Mouse (Mus musculus): ENCODE measurements around the gene Tmem50a. TPM values are rescaled to one million over a fixed set of nuclear protein-coding genes. Genes with fewer than 3 reads are reported as not detected.

The Tmem50a gene
- total RNA-seq (2023) = 100 to 1,000 TPM; 156 to 164 TPM

DNA sequence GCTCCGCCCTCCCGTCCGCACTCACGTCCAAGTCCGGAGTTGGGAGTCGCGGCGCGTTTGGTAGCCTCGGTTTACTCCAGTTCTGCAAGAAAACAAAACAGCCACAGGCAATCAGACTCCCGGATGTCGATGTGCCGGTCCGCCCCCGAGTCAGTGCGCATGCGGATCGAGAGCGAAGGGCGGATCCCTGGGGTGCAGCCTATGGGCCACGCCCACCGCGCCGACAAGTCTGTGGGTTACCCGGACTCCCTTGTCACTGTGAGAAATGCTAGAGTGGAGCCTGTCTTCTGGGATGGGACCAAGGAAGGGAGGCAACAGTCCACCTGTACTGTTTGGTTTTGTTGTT lies at the start of gene Tmem50a:
Gene Tmem50a, minus strand, starts transcription at position 161 of the 346 bp plus-strand sequence.

DNA sequence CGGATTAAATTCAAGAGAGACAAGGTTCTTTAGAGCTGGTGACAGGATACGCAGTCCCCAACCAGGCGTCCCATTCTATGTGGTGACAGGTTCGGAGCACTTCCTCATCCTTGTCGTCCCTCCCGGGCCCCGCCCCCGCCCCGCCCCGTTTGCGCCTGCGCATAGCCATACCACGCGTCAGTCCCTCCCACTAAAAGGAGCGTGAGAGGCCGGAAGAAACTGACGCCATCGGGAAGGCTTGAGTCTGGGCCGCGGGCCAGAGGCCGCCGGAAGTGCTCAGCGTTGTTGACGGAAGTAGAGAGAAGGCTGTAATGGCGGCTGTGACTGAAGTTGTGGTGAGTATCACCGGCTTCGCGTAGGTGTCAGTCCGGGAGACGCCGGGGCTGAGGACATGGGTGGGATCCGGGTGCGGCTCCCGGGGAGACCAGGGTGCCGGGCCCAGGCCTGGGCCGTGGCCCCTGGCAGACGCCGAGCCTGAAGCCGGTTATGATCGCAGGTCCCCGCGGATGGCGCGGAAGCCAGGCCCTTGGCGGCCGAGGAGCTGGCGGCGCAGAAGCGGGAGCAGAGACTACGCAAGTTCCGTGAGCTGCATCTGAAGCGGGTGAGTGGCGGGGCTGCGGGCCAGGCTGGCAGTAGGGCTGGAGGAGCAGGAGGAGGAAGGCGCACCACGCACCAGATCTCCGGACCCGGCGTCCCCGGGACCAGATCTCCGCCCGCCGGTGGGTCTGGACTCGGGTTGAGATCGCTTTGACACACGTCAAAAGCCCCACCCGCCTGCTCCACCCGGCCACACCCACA lies 16.1 kb upstream of the Tmem50a start, which contains the start of gene Syf2:
Gene Syf2, plus strand, starts transcription at position 215 of the 798 bp plus-strand sequence.

DNA sequence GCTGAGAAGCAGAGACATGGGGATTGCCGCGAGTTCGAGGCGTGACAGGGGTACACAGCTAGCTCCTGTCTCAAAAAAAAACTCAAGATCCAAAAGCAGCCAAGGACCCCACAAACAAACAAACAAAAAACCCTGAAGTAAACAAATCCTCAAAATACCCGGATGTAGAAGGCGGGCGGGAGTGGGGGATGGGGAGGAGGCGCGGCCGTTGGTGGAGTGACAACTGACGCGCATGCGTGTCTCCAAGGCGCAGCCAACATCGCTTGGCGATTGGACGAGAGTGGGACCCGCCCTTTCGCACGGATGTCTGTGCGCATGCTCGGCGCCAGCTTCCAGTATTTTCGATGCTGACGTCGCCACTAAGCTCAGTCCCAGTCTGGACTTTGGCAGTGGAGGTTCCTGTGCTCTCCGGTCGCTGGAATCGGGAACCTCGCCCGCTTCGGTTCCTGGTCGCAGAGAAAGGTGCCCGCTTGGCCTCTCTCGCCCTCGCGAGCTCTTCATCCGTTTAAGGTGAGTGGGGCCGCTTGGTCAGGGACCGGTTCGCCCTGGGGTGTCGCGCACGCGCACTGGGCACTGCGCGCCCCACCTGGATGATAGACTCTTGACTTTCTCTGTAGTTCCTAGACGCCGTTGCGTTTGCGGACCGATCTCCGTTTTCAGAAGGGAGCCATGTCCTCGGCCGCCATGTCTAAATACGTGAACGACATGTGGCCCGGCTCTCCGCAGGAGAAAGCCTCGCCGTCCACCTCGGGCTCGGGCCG lies 8.6 kb upstream of the Tmem50a start, which contains the start of gene Rsrp1:
Gene Rsrp1, plus strand, starts transcription at position 335 of the 761 bp plus-strand sequence.

DNA sequence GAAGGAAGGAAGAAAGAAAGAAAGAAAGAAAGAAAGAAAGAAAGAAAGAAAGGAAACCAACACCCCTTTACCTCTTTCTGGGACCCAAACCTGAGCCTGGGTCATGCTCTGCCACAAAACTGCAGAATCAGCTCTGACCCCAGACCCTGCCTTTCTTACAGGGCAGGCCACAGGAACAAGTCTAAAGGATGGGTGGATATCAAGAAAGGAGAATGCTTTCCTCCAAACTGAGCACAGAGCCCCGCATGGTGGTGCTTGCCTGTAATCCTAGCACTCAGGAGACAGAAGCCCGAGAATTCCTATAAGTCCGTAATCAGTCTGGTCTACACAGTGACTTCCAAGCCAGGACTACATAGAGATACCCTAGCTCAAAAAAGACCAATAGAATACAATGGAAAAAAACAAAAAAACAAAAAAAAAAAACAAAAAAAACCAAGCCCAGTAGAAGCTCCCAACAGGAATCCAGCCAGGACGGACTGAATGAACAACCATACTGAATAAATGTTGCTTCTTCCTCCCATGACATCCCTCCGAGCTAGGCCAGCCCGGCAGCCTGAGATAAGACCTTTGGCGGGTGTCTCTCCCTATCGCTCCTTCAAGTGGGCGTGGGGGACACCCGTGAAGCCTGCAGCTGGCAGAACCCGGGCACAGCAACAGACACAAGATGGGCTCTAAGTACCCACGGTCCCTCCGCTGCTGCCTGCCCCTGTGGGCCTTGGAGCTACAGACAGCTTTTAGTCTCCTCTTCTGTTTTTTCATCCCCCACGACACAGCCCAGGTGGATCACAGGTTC lies 50.7 kb downstream of the Tmem50a start, which contains the start of gene Rhd:
Gene Rhd, plus strand, starts transcription at position 600 of the 793 bp plus-strand sequence.

DNA sequence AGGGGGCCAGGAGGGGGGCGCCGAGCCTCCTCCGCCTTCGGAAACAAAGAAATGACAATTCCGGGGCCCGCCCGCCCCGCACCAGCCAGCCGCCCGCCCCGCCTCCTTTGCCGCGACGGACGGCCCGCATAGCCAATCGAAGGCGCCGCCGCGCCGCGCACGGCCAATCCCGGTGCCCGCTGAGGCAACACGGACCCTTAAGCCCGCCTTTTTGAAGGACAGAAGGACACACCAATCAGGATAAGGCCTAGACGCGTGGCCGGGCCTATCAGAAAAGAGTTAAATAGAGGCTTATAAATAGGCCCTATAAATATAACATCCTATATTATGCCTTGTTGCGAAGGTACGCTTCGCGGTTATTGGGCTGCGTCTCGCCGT lies 61.6 kb downstream of the Tmem50a start, which contains the start of gene Maco1:
Gene Maco1, minus strand, starts transcription at position 87 of the 378 bp plus-strand sequence.

Other genes with a start within 250 kb of the Tmem50a start
- gene Man1c1, start 210.7 kb downstream of the Tmem50a start, total RNA-seq (2023) = 10 to 100 TPM; 28.0 to 35.0 TPM
- gene Ldlrap1, start 147.0 kb downstream of the Tmem50a start, total RNA-seq (2023) = 10 to 100 TPM; 35.9 to 39.2 TPM
- gene Maco1, start 61.7 kb downstream of the Tmem50a start, total RNA-seq (2023) = 10 to 100 TPM; 11.5 to 12.2 TPM
- gene Rhd, start 50.5 kb downstream of the Tmem50a start, total RNA-seq (2023) = 10 to 100 TPM; 23.7 to 39.4 TPM
- 100 to 1,000 TPM; 414 to 510 TPM for gene Rsrp1, start 8.6 kb upstream of the Tmem50a start, total RNA-seq (2023)
- 100 to 1,000 TPM in 1 of 2 experiments, 10 to 100 TPM in 1; 89.3 to 108 TPM for gene Syf2, start 15.9 kb upstream of the Tmem50a start, total RNA-seq (2023)
- 10 to 100 TPM; 14.9 to 20.0 TPM for gene Runx3, start 205.6 kb upstream of the Tmem50a start, total RNA-seq (2023)